Mouse (Mus musculus) CH12.LX (cell line): ENCODE measurements around the gene Gm12394. TPM values are rescaled to one million over a fixed set of nuclear protein-coding genes. Genes with fewer than 3 reads are reported as not detected.

Experiments
- DNase-seq: peaks from one replicate; pipeline ENCODE4 v3.0.0-alpha.2; 2013; ENCODE audit errors: extremely low read depth
- H3K27ac ChIP-seq: 2 replicates; pipeline ENCODE4 v1.5.1; 2012; ENCODE audit warnings: low read depth, mild to moderate bottlenecking, control low read depth, moderate library complexity; ENCODE audit not compliant: insufficient read depth
- H3K27me3 ChIP-seq: replicated peaks from 2 replicates; pipeline ENCODE3; 2012; ENCODE audit warnings: inconsistent platforms
- H3K36me3 ChIP-seq, 2 experiments: replicated peaks in 1 of 2; 2 replicates each; pipeline versions ENCODE3 to v1.6.1; 2012; ENCODE audit warnings: inconsistent platforms in 1 of 2, low read length in 1 of 2, mild to moderate bottlenecking in 1 of 2, mixed read lengths in 1 of 2, moderate library complexity in 1 of 2; ENCODE audit not compliant: control insufficient read depth in 1 of 2, insufficient read depth in 1 of 2
- H3K4me1 ChIP-seq, 2 experiments: 2 replicates each; pipeline ENCODE4 v1.6.1; 2012; ENCODE audit warnings: inconsistent platforms in 1 of 2, moderate library complexity in 1 of 2; ENCODE audit not compliant: insufficient read depth in 2 of 2, control insufficient read depth in 1 of 2
- H3K4me2 ChIP-seq: 2 replicates; pipeline ENCODE4 v1.6.1; 2012; ENCODE audit warnings: low read depth, mild to moderate bottlenecking, control low read depth; ENCODE audit not compliant: poor library complexity, insufficient read depth, severe bottlenecking
- H3K4me3 ChIP-seq, 3 experiments: fragments of 150-350 bp in 1 of 3; sonication (generic) in 1 of 3; replicated peaks in 1 of 3; 2 replicates each; pipeline versions ENCODE3 to v1.5.1; 2011 to 2012; ENCODE audit warnings: low read depth in 2 of 3, low read length in 2 of 3, mild to moderate bottlenecking in 2 of 3, moderate library complexity in 2 of 3, control low read depth in 1 of 3, improper control_type of control experiment in 1 of 3, inconsistent platforms in 1 of 3, mixed read lengths in 1 of 3; ENCODE audit not compliant: poor library complexity in 1 of 3
- H3K79me2 ChIP-seq: replicated peaks from 2 replicates; pipeline ENCODE4 v1.6.1; 2012; ENCODE audit warnings: mild to moderate bottlenecking, moderate library complexity; ENCODE audit not compliant: control insufficient read depth, poor library complexity, insufficient read depth, severe bottlenecking; ENCODE audit errors: extremely low read depth
- H3K9ac ChIP-seq: 2 replicates; pipeline ENCODE4 v1.6.1; 2012; ENCODE audit warnings: low read depth, mild to moderate bottlenecking, control low read depth, moderate library complexity; ENCODE audit not compliant: insufficient read depth
- H3K9me3 ChIP-seq: replicated peaks from 2 replicates; pipeline ENCODE3; 2012; ENCODE audit warnings: low read length, inconsistent platforms, mixed read lengths
- BHLHE40 ChIP-seq: IDR thresholded peaks from 2 replicates; pipeline ENCODE4 v1.6.1; 2011; ENCODE audit warnings: mild to moderate bottlenecking, low read depth, low read length, improper control_type of control experiment
- CHD1 ChIP-seq: IDR thresholded peaks from 2 replicates; pipeline ENCODE4 v1.6.1; 2012; ENCODE audit warnings: low read depth, low read length, improper control_type of control experiment, inconsistent platforms
- CTCF ChIP-seq, 2 experiments: IDR thresholded peaks in 1 of 2; conservative IDR thresholded peaks in 1 of 2; 2 replicates each; pipeline ENCODE4 v1.5.1; 2011 to 2012; ENCODE audit warnings: low read depth in 2 of 2, low read length in 2 of 2, improper control_type of control experiment in 1 of 2, inconsistent platforms in 1 of 2, mild to moderate bottlenecking in 1 of 2, moderate library complexity in 1 of 2
- E2F4 ChIP-seq: IDR thresholded peaks from 2 replicates; pipeline ENCODE4 v1.6.1; 2011; ENCODE audit warnings: low read depth, low read length, improper control_type of control experiment; ENCODE audit not compliant: insufficient replicate concordance
- ELF1 ChIP-seq: IDR thresholded peaks from 2 replicates; pipeline ENCODE4 v1.6.1; 2014; ENCODE audit warnings: low read depth, mild to moderate bottlenecking, inconsistent platforms, low read length, improper control_type of control experiment
- EP300 ChIP-seq: IDR thresholded peaks from 2 replicates; pipeline ENCODE4 v1.6.1; 2011; ENCODE audit warnings: low read length, improper control_type of control experiment
- HCFC1 ChIP-seq: IDR thresholded peaks from 2 replicates; pipeline ENCODE4 v1.6.1; 2012; ENCODE audit warnings: low read depth, mild to moderate bottlenecking, inconsistent platforms, low read length, improper control_type of control experiment
- IRF4 ChIP-seq: IDR thresholded peaks from 2 replicates; pipeline ENCODE4 v1.6.1; 2014; ENCODE audit warnings: low read depth, mild to moderate bottlenecking, inconsistent platforms, low read length, improper control_type of control experiment
- JUND ChIP-seq: conservative IDR thresholded peaks from 2 replicates; pipeline ENCODE4 v1.6.1; 2011; ENCODE audit warnings: low read depth, low read length, improper control_type of control experiment
- MAFK ChIP-seq: IDR thresholded peaks from 2 replicates; pipeline ENCODE4 v1.6.1; 2011; ENCODE audit warnings: low read length, improper control_type of control experiment; ENCODE audit not compliant: insufficient replicate concordance
- MAZ ChIP-seq: IDR thresholded peaks from 2 replicates; pipeline ENCODE4 v1.6.1; 2012; ENCODE audit warnings: low read depth, mild to moderate bottlenecking, inconsistent platforms, low read length, improper control_type of control experiment, moderate library complexity
- MXI1 ChIP-seq: IDR thresholded peaks from 2 replicates; pipeline ENCODE4 v1.6.1; 2011; ENCODE audit warnings: mild to moderate bottlenecking, low read depth, low read length, improper control_type of control experiment
- NELFE ChIP-seq: IDR thresholded peaks from 2 replicates; pipeline ENCODE4 v1.6.1; 2011; ENCODE audit warnings: low read depth, low read length, improper control_type of control experiment
- POLR2A ChIP-seq: IDR thresholded peaks from 2 replicates; pipeline ENCODE4 v1.6.1; 2011; ENCODE audit warnings: low read depth, mild to moderate bottlenecking, improper control_type of control experiment, low read length
- RCOR1 ChIP-seq: conservative IDR thresholded peaks from 2 replicates; pipeline ENCODE4 v1.6.1; 2012; ENCODE audit warnings: low read depth, mild to moderate bottlenecking, inconsistent platforms, low read length, improper control_type of control experiment
- SIN3A ChIP-seq: IDR thresholded peaks from 2 replicates; pipeline ENCODE4 v1.6.1; 2012; ENCODE audit warnings: low read length, improper control_type of control experiment, inconsistent platforms
- SMC3 ChIP-seq: IDR thresholded peaks from 2 replicates; pipeline ENCODE4 v1.6.1; 2011; ENCODE audit warnings: low read depth, low read length, improper control_type of control experiment
- USF1 ChIP-seq: IDR thresholded peaks from 2 replicates; pipeline ENCODE4 v1.6.1; 2014; ENCODE audit warnings: low read depth, mild to moderate bottlenecking, inconsistent platforms, low read length, improper control_type of control experiment
- dilution Hi-C: fragments of 300-500 bp; cut with MboI; formaldehyde crosslinking; loops from 2 replicates; pipeline ENCODE4 v1.14.3; 2020; ENCODE audit warnings: low sequenced_read_pairs; ENCODE audit not compliant: extremely low pct_unique_long_range_greater_than_20kb, extremely low pct_ligation_motif_present
- in situ Hi-C: fragments of 300-500 bp; cut with MboI; formaldehyde crosslinking; loops from 3 replicates; pipeline ENCODE4 v1.14.3; 2019; ENCODE audit warnings: low sequenced_read_pairs, low pct_ligation_motif_present, low pct_unique_long_range_greater_than_20kb, mixed read lengths
- polyA plus RNA-seq: library from polyadenylated mRNA; unstranded; fragments of >175 nt; gene quantifications from 2 replicates; pipeline ENCODE4 v1.2.1, GENCODE M21; 2012; ENCODE audit warnings: low read depth; ENCODE audit not compliant: insufficient read length
- total RNA-seq, 2 experiments: library from RNA; depleted of rRNA; stranded (reverse); fragments of 300-350 nt in 1 of 2; fragments of >200 nt in 1 of 2; gene quantifications; 2 replicates each; pipeline ENCODE4 v1.2.3; 2012 to 2014

The Gm12394 gene
- total and polyA plus RNA-seq, 3 experiments = not detected

- H3K4me3 ChIP-seq = no peak overlapping the region
- no peak overlapping the region for H3K9ac ChIP-seq
Observed at GRCm38 (mm10) chr4:42886926-42887325, 30.4 kb upstream of the Gm12394 start.

GRCm38 (mm10) chr4:42880677-42880948 is 24.0 kb upstream of the Gm12394 start:
- dilution Hi-C loops (no loop called here), in situ Hi-C loops (no loop called here)
- H3K27me3 ChIP-seq = peaks cover 28% of the 10 kb centered on the region
- no peaks in the 10 kb centered on the region for H3K9me3 ChIP-seq
- no peaks in the 10 kb centered on the region for H3K79me2 ChIP-seq
- H3K9ac ChIP-seq = no peak overlapping the region
- H3K4me2 ChIP-seq = no peak overlapping the region
- H3K36me3 ChIP-seq = no peaks in the 10 kb centered on the region
- no peak overlapping the region for H3K4me3 ChIP-seq
- DNase-seq = no peak
- TF ChIP-seq POLR2A = no peak
- TF ChIP-seq HCFC1 = no peak
- no peak for TF ChIP-seq E2F4
- TF ChIP-seq USF1 = no peak
- TF ChIP-seq ELF1 = no peak
- no peak for TF ChIP-seq MAZ
- no peak for TF ChIP-seq MXI1
- no peak for TF ChIP-seq BHLHE40
- no peak for TF ChIP-seq JUND
- TF ChIP-seq CHD1 = no peak
- no peak for TF ChIP-seq SIN3A
- TF ChIP-seq NELFE = no peak
- TF ChIP-seq MAFK = no peak
- no peak overlapping the region for H3K27ac ChIP-seq
- H3K4me1 ChIP-seq = peaks cover 0 to 6% of the 10 kb centered on the region in 2 experiments; a peak in 1 of 4 replicates

More at GRCm38 (mm10) chr4:42886926-42887325, 30.4 kb upstream of the Gm12394 start:
- H3K4me1 ChIP-seq = no peaks in the 10 kb centered on the region
- H3K9me3 ChIP-seq = no peaks in the 10 kb centered on the region
- peaks cover 32% of the 10 kb centered on the region for H3K27me3 ChIP-seq
- no peaks in the 10 kb centered on the region for H3K36me3 ChIP-seq
- TF ChIP-seq IRF4 (no peak), SMC3 (no peak), HCFC1 (no peak), SIN3A (no peak), RCOR1 (no peak), POLR2A (no peak), EP300 (no peak), MXI1 (no peak), ELF1 (no peak), CTCF (conservative IDR thresholded peaks at IDR 0.05 in 1 of 2, IDR thresholded peaks at IDR 0.05 in 1 of 2; ENCODE audit: low read depth in 2 of 2, low read length in 2 of 2) (no peak)
- TF ChIP-seq, all 38 proteins: peak for 0
- Histone ChIP-seq H3K4me2 (no peak overlapping the region), H3K79me2 (no peaks in the 10 kb centered on the region), H3K27ac (no peak overlapping the region)
- DNase-seq = no peak
- in situ Hi-C loops = no loop called here
- dilution Hi-C loops = no loop called here
